Mouse (Mus musculus) brown adipose tissue, adult 24 weeks (tissue): ENCODE data around the gene Taar7e. TPM values are rescaled to one million over a fixed set of nuclear protein-coding genes. Genes with fewer than 3 reads are reported as not detected.
"Not testable (repeated sequence)": the region's sequence is repeated elsewhere in the genome, so short reads cannot be mapped to it uniquely, and the experiment has no call there.

Experiments used
- H3K27ac ChIP-seq: fragments of 200-500 bp; replicated peaks from 2 replicates; pipeline ENCODE4 v1.5.1; 2012; ENCODE audit warnings: low read depth, mild to moderate bottlenecking, low read length
- H3K4me1 ChIP-seq: fragments of 200-500 bp; 2 replicates; pipeline ENCODE4 v1.6.1; 2012; ENCODE audit warnings: low read length, mixed read lengths; ENCODE audit not compliant: control insufficient read depth, insufficient read depth, insufficient read length
- H3K4me3 ChIP-seq: fragments of 200-500 bp; 2 replicates; pipeline ENCODE4 v1.5.1; 2012; ENCODE audit warnings: low read depth, mild to moderate bottlenecking, low read length, moderate library complexity; ENCODE audit not compliant: insufficient read depth
- polyA plus RNA-seq: library from polyadenylated mRNA; stranded (reverse); fragments of >200 nt; gene quantifications from 2 replicates; pipeline ENCODE4 v1.2.4, GENCODE M21; 2012; ENCODE audit not compliant: missing spikeins, insufficient read depth, insufficient read length

The Taar7e gene
- polyA plus RNA-seq, result not detected in 2 replicates

DNA sequence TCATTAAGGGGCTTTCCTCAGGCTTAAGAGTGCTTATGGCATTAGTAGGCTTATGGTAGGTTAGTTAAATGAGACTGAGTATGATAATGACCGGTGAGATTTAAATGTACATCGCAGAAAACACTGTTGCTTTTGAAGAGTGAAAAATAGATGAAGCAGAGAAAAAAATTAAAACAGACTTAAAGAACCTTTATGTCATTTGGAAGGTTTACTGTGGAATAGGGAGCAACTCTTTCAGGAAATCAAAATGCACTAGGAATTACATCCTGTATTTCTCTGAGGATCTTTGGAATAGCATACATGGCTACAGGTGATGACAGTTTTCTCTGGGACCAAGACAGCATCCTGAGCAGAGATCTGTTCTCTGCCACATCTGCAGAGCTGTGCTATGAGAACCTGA is at the start of gene Taar7e:
Gene Taar7e (plus strand): TSS at position 301 of the 400 bp plus-strand sequence.
- H3K27ac ChIP-seq, result no peak within 1 kb of the TSS
- no peaks in the 10 kb centered on the region for H3K4me1 ChIP-seq
- no peak within 1 kb of the TSS for H3K4me3 ChIP-seq

GRCm38 (mm10) chr10:23993381-23993780 is 44.0 kb upstream of the Taar7e start, which contains the start of gene Taar7a:
Gene Taar7a, minus strand, starts transcription at chr10:23993481.
- Histone ChIP-seq H3K4me3 (no peak within 1 kb of the TSS), H3K4me1 (no peaks in the 10 kb centered on the region), H3K27ac (no peak within 1 kb of the TSS)

GRCm38 (mm10) chr10:23999639-24000038 is 37.8 kb upstream of the Taar7e start, which contains the start of gene Taar7b:
Gene Taar7b, plus strand, starts transcription at chr10:23999939.
- no peak within 1 kb of the TSS for H3K27ac ChIP-seq
- H3K4me3 ChIP-seq, result no peak within 1 kb of the TSS
- H3K4me1 ChIP-seq, result no peaks in the 10 kb centered on the region

DNA sequence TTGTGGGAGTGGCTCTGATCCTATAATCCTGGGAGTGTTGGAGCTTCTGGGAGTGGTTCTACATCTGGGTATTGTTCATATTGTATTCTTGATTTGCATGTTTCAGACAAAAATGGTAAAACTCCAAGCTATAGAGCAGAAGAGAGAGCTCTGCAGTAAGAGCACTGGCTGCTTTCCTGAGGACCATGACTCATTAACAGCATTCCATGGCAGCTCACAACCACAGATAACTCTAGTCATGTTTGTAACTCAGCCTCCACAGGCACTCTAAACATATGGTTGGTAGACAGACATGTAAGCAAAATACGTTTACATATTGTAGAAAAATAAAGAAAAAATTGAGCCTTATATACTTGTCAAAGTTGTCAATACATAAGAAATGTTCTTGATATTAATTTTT is 31.0 kb upstream of the Taar7e start:
- Histone ChIP-seq H3K27ac (no peak overlapping the region), H3K4me3 (no peak overlapping the region), H3K4me1 (no peaks in the 10 kb centered on the region)

- Histone ChIP-seq H3K27ac (no peak overlapping the region), H3K4me1 (no peaks in the 10 kb centered on the region), H3K4me3 (no peak overlapping the region)
Measured at GRCm38 (mm10) chr10:24007034-24007433, 30.4 kb upstream of the Taar7e start.

- H3K4me3 ChIP-seq, result no peak overlapping the region
- no peaks in the 10 kb centered on the region for H3K4me1 ChIP-seq
- H3K27ac ChIP-seq, result no peak overlapping the region
Measured at GRCm38 (mm10) chr10:24008143-24008542, 29.3 kb upstream of the Taar7e start.

DNA sequence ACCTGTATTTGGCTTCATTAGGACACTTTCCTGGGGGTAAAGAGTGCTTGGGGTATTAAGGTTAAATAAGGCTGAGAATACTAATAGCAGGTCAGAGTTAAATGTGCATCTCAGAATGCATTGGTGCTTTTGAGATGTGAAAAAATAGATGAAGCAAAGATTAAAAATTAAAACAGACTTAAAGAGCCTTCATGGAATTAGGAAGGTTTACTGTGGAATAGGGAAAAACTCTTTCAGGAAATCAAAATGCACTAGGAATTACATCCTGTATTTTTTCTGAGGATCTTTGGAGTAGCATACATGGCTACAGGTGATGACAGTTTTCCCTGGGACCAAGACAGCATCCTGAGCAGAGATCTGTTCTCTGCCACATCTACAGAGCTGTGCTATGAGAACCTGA is 10.5 kb upstream of the Taar7e start, which contains the start of gene Taar7d:
Gene Taar7d (plus strand): TSS at position 301 of the 400 bp plus-strand sequence.
- Histone ChIP-seq H3K4me3 (no peak within 1 kb of the TSS), H3K4me1 (no peaks in the 10 kb centered on the region), H3K27ac (no peak within 1 kb of the TSS)

DNA sequence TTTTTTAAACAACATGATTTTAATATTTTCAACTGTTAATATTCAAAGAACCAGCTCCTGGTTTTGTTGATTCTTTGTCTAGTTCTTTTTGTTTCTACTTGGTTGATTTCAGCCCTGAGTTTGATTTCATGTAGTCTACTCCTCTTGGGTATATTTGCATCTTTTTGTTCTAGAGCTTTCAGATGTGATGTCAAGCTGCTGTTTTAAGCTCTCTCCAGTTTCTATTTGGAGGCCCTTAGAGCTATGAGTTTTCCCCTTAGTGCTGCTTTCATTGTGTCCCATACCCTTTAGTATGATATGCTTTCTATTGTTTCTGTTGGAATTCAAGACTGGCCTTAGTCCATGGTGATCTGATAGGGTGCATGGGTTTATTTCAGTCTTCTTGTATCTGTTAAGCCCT is 6.1 kb upstream of the Taar7e start:
- H3K27ac ChIP-seq, result no peak overlapping the region
- no peaks in the 10 kb centered on the region for H3K4me1 ChIP-seq
- H3K4me3 ChIP-seq, result no peak overlapping the region

GRCm38 (mm10) chr10:24040120-24040869 is 2.9 kb downstream of the Taar7e start:
- H3K4me3 ChIP-seq, result no peak overlapping the region
- H3K4me1 ChIP-seq, result no peaks in the 10 kb centered on the region
- no peak overlapping the region for H3K27ac ChIP-seq

- Histone ChIP-seq H3K27ac (no peak within 1 kb of the TSS), H3K4me3 (no peak within 1 kb of the TSS), H3K4me1 (no peaks in the 10 kb centered on the region)
Measured at GRCm38 (mm10) chr10:24049210-24049609, 11.8 kb downstream of the Taar7e start, which contains the start of gene Taar7f. Gene Taar7f, plus strand, starts transcription at chr10:24049510.

GRCm38 (mm10) chr10:24052039-24052438 is 14.6 kb downstream of the Taar7e start:
- Histone ChIP-seq H3K4me1 (no peaks in the 10 kb centered on the region), H3K4me3 (no peak overlapping the region), H3K27ac (no peak overlapping the region)

DNA sequence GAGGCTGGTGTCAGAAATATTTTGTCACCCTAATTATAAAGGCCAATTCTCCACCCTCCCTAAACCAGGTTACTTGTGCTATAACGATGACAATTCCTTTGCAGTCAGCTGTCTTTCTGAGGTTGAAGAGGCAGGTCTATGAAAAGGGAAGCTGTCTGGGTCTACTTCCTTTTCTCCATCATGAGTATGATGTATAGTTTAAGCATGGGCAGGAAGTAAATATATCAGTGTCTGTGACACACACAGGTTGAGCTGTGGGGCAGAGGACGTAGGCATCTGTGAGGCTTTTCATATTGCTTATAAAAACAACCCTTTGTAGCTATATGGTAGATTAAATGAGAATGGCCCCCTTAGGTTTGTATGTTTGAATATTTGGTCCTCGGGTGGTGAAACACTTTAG is 21.6 kb downstream of the Taar7e start:
- Histone ChIP-seq H3K27ac (no peak overlapping the region), H3K4me3 (no peak overlapping the region), H3K4me1 (no peaks in the 10 kb centered on the region)

- not testable (repeated sequence) for H3K4me1 ChIP-seq, H3K4me3 ChIP-seq, H3K27ac ChIP-seq
Measured at GRCm38 (mm10) chr10:24074751-24075150, 37.3 kb downstream of the Taar7e start.

GRCm38 (mm10) chr10:24076200-24076599 is 38.8 kb downstream of the Taar7e start, which contains the start of gene Taar8a:
Gene Taar8a, plus strand, starts transcription at chr10:24076500.
- not testable (repeated sequence) for H3K4me1 ChIP-seq, H3K27ac ChIP-seq, H3K4me3 ChIP-seq

- Histone ChIP-seq H3K27ac (no peak overlapping the region), H3K4me3 (no peak overlapping the region), H3K4me1 (no peaks in the 10 kb centered on the region)
Measured at GRCm38 (mm10) chr10:24080166-24080565, 42.8 kb downstream of the Taar7e start.

DNA sequence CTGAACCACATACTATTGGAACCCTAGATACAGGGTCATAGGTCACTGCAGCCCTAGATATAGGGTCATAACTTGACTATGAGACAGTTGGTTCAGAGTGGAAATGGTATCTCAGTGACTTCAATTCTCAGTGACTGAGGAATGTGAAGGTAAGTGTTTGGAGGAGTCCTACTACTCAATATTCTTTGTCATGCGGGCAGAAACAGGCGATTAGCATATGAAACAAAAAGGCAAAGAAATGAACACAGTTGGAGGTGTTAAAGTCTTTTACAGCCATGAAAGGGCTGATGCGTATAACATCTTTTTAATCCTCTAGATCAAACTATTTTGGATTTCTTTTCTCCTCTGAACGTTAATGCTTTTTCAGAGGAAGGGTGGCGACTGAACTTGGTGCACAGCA is 48.5 kb downstream of the Taar7e start:
- Histone ChIP-seq H3K4me1 (no peaks in the 10 kb centered on the region), H3K27ac (no peak overlapping the region), H3K4me3 (no peak overlapping the region)
